8 mouse cellular contexts compared by ENCODE assay signal in the genomic region with DNA sequence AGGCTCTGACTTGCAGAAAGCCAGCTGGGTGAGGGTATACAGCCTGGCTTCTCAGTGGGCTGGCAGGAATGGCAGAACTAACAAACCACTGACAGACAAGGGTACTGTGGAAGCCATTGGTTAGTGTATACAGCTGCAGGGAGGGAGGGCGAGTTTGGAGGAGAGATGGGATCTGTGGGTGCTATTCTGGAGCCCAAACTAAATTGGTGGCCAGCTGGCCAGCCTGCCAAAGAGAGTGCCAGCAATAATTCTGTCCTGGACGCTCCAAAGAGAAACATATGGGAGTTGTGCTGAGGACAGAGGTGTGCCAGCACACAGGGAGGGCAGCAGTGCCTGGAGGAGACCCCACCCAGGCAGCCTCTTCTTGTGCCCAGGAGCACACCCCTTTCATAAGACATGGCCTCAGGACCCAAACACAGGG. TPM values are rescaled to one million over a fixed set of nuclear protein-coding genes. Genes with fewer than 3 reads are reported as not detected.
A peak's percentile ranks its signal among the peaks of the same experiment; 100 is the strongest.
DNase-seq lines count a peak whose midpoint lies in the region; ATAC-seq and TF ChIP-seq lines count a peak whose summit lies in the region.
"Had no signal": no experiment of that assay in that cellular context is flagged by ENCODE, and none has a peak within 500 bp of the region (broad histone marks: within the 10 kb centered on the region; RNA-seq: fewer than 3 reads in every experiment).

No protein-coding gene starts in this region.

- peak overlapping the region; percentile 29 for H3K4me2 ChIP-seq in lung, embryonic 14.5 days
- peak overlapping the region; percentile 46 for H3K4me2 ChIP-seq in intestine, embryonic 16.5 days (ENCODE audit: low read depth, low read length)
- H3K4me2 ChIP-seq in neural tube, embryonic 15.5 days, result no peak overlapping the region

- intact Hi-C loops in heart, adult 2 months (cut with DNase I), result loop anchor here (5.0 kb wide), 1 partner anchor 49 kb away; a partner anchor contains a TSS

- no peak for DNase-seq in lung, embryonic 14.5 days
- no peak for DNase-seq in lung, postnatal 14 days
- no peak for DNase-seq in heart, adult 2 months
- DNase-seq in yolk sac, embryonic 10.5 days (ENCODE audit: low spot score), result no peak
- DNase-seq in cerebellum, adult 9-10 months, result no peak

- TF ChIP-seq EP300 in heart, adult 2 months (IDR thresholded peaks at IDR 0.05; ENCODE audit: insufficient read depth, low read depth, low read length), result no peak

- H3K27me3 ChIP-seq in lung, embryonic 14.5 days (ENCODE audit: insufficient read depth, low read length), result no peaks in the 10 kb centered on the region
- H3K27me3 ChIP-seq in heart, adult 2 months (ENCODE audit: control insufficient read depth, insufficient read depth, low read length), result no peaks in the 10 kb centered on the region
- H3K27me3 ChIP-seq in intestine, embryonic 16.5 days (replicated peaks; ENCODE audit: control insufficient read depth, insufficient read depth, low read length), result no peaks in the 10 kb centered on the region
- no peaks in the 10 kb centered on the region for H3K27me3 ChIP-seq in neural tube, embryonic 15.5 days (replicated peaks)

- no peak for TF ChIP-seq CTCF in lung, embryonic 14.5 days (IDR thresholded peaks at IDR 0.05; ENCODE audit: low read depth)
- no peak for TF ChIP-seq CTCF in heart, adult 2 months (IDR thresholded peaks at IDR 0.05)

- H3K36me3 ChIP-seq in lung, embryonic 14.5 days (ENCODE audit: insufficient read depth), result peaks cover 6% of the 10 kb centered on the region; the same call in 1 of the 2 replicates
- H3K36me3 ChIP-seq in heart, adult 2 months (ENCODE audit: control insufficient read depth, insufficient read depth, low read length), result no peaks in the 10 kb centered on the region
- H3K36me3 ChIP-seq in intestine, embryonic 16.5 days (ENCODE audit: control insufficient read depth, insufficient read depth, low read length), result peaks cover 3% of the 10 kb centered on the region; the same call in 1 of the 2 replicates
- peaks cover 10% of the 10 kb centered on the region; the same call in 1 of the 2 replicates for H3K36me3 ChIP-seq in neural tube, embryonic 15.5 days

- H3K4me3 ChIP-seq in lung, embryonic 14.5 days (ENCODE audit: low read depth, low read length), result no peak overlapping the region
- peak overlapping the region; percentile 3; the same call in 1 of the 2 replicates for H3K4me3 ChIP-seq in heart, adult 2 months
- H3K4me3 ChIP-seq in intestine, embryonic 16.5 days (ENCODE audit: low read length), result peak overlapping the region; percentile 24
- no peak overlapping the region for H3K4me3 ChIP-seq in neural tube, embryonic 15.5 days (replicated peaks)
- H3K4me3 ChIP-seq: myocyte had no signal

- H3K79me2 ChIP-seq in heart, adult 2 months (replicated peaks; ENCODE audit: control insufficient read depth, insufficient read depth, low read length), result no peaks in the 10 kb centered on the region

- no peaks in the 10 kb centered on the region for H3K9me3 ChIP-seq in lung, embryonic 14.5 days (ENCODE audit: low read depth, low read length)
- no peaks in the 10 kb centered on the region for H3K9me3 ChIP-seq in intestine, embryonic 16.5 days (ENCODE audit: control insufficient read depth, low read length)
- no peaks in the 10 kb centered on the region for H3K9me3 ChIP-seq in neural tube, embryonic 15.5 days (replicated peaks)

- 0 out of 2 replicates have a peak, but pooled peaks have one; percentile 5 for ATAC-seq in lung, embryonic 14.5 days (ENCODE audit: insufficient read depth)
- ATAC-seq in intestine, embryonic 16.5 days, result 0 out of 2 replicates have a peak, but pooled peaks have one; percentile 0
- ATAC-seq in neural tube, embryonic 15.5 days (ENCODE audit: low FRiP score), result peak; percentile 45; the same call in 1 of the 2 replicates

- H3K27ac ChIP-seq in lung, embryonic 14.5 days (ENCODE audit: low read depth), result peak overlapping the region; percentile 86
- peak overlapping the region; percentile 68 for H3K27ac ChIP-seq in heart, adult 2 months
- peak overlapping the region; percentile 84 for H3K27ac ChIP-seq in intestine, embryonic 16.5 days (ENCODE audit: low read length)
- peak overlapping the region; percentile 71 for H3K27ac ChIP-seq in neural tube, embryonic 15.5 days (replicated peaks)

- peak overlapping the region; percentile 37; the same call in 1 of the 2 replicates for H3K9ac ChIP-seq in lung, embryonic 14.5 days
- no peak overlapping the region for H3K9ac ChIP-seq in heart, adult 2 months (ENCODE audit: low read depth, low read length)
- peak overlapping the region; percentile 64 for H3K9ac ChIP-seq in intestine, embryonic 16.5 days (ENCODE audit: low read depth, low read length)
- H3K9ac ChIP-seq in neural tube, embryonic 15.5 days (replicated peaks), result no peak overlapping the region

- WGBS in lung, embryonic 14.5 days, result 68% methylated on average over 2 of the region's 2 CpGs
- WGBS in heart, adult 2 months, result 58% methylated on average over 2 of the region's 2 CpGs
- WGBS in intestine, embryonic 16.5 days, result 86% methylated on average over 2 of the region's 2 CpGs
- 59% methylated on average over 2 of the region's 2 CpGs for WGBS in neural tube, embryonic 15.5 days

- H3K4me1 ChIP-seq in lung, embryonic 14.5 days (ENCODE audit: insufficient read depth), result peaks cover 15% of the 10 kb centered on the region
- peaks cover 37% of the 10 kb centered on the region for H3K4me1 ChIP-seq in heart, adult 2 months (ENCODE audit: control insufficient read depth, insufficient read depth, low read length)
- H3K4me1 ChIP-seq in intestine, embryonic 16.5 days (ENCODE audit: control insufficient read depth, insufficient read depth, low read length), result peaks cover 16% of the 10 kb centered on the region
- peaks cover 14% of the 10 kb centered on the region; the same call in 1 of the 2 replicates for H3K4me1 ChIP-seq in neural tube, embryonic 15.5 days

- no peak for TF ChIP-seq POLR2A in heart, adult 2 months (IDR thresholded peaks at IDR 0.05; ENCODE audit: insufficient read depth, low read depth, low read length)

RNA-seq across cellular contexts. Expression of a gene that starts 50.8 kb away (rescaled TPM):
- 19.7 and 22.2 TPM in 2 replicates for polyA plus RNA-seq in lung, embryonic 14.5 days (2014; fragmentation: Nextera tagmentation; extraction: Ambion mirVana)
- total RNA-seq in heart, adult 2 months (2021), result 10 to 100 TPM; 23.8 to 25.2 TPM
- polyA plus RNA-seq in heart, adult 2 months (2012; rRNA removed), result 10.9 and 20.3 TPM in 2 replicates
- polyA plus RNA-seq in intestine, embryonic 16.5 days (2015; fragmentation: Nextera tagmentation; extraction: Ambion mirVana), result 12.8 and 13.9 TPM in 2 replicates
- polyA plus RNA-seq in neural tube, embryonic 15.5 days (2015; fragmentation: Nextera tagmentation; extraction: Ambion mirVana), result 36.5 and 41.9 TPM in 2 replicates

Comparison
In these comparisons a context has a peak if more than half of its experiments do, and no peak if none do; other contexts are left out.
1. H3K4me3 ChIP-seq: peak in heart, adult 2 months (single experiment) and intestine, embryonic 16.5 days (single experiment); none in lung, embryonic 14.5 days (single experiment) and neural tube, embryonic 15.5 days (single experiment).
2. H3K9ac ChIP-seq: peak in lung, embryonic 14.5 days (single experiment) and intestine, embryonic 16.5 days (single experiment); none in heart, adult 2 months (single experiment) and neural tube, embryonic 15.5 days (single experiment).
3. Peak in every context shown above with its lines, with median percentiles within 50 percentile points of each other: ATAC-seq and H3K27ac ChIP-seq.